Mouse (Mus musculus): Measurements from ENCODE around the gene Abcc12. TPM values are rescaled to one million over a fixed set of nuclear protein-coding genes. Genes with fewer than 3 reads are reported as not detected.

The Abcc12 gene
- total and polyA plus RNA-seq, 3 experiments = not detected

DNA sequence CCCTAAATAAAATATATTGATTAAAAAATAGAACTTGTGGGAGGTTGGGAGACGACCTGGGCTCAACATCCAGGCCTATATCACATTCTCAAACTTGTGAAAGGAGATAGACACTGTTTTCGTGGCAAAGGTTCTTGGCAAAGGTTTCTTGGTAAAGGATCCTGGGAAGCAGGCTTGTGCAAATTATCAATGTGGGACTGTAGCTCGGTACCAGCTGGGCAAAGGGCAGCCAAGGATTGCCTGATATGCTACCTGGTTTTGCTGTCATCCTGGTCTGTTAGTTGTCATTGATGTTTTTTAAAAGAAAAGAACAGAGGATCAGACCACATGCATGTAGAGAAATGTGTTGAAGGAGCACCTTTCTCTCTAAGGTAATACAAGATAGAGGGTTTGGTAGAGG lies 19.8 kb upstream of the Abcc12 start:
- TF ChIP-seq MEF2A (IDR thresholded peaks at IDR 0.05; ENCODE audit: borderline replicate concordance, low read depth, low read length) (no peak), SIN3A (IDR thresholded peaks at IDR 0.05; ENCODE audit: low read length) (no peak), MAX (IDR thresholded peaks at IDR 0.05; ENCODE audit: low read length) (no peak), ZNF384 (IDR thresholded peaks at IDR 0.05; ENCODE audit: low read depth, low read length) (no peak), NRF1 (IDR thresholded peaks at IDR 0.05; ENCODE audit: low read depth, low read length) (no peak), EP300 (IDR thresholded peaks at IDR 0.05; ENCODE audit: low read length) (no peak), UBTF (IDR thresholded peaks at IDR 0.05; ENCODE audit: low read depth, low read length) (no peak), ETS1 (conservative IDR thresholded peaks at IDR 0.05; ENCODE audit: low read depth, low read length) (no peak), CHD1 (IDR thresholded peaks at IDR 0.05; ENCODE audit: low read depth, low read length) (no peak), PAX5 (IDR thresholded peaks at IDR 0.05; ENCODE audit: low read length) (no peak), E2F4 (IDR thresholded peaks at IDR 0.05; ENCODE audit: insufficient replicate concordance, low read depth, low read length) (no peak), KAT2A (IDR thresholded peaks at IDR 0.05; ENCODE audit: insufficient replicate concordance, low read length) (no peak), JUND (conservative IDR thresholded peaks at IDR 0.05; ENCODE audit: low read depth, low read length) (no peak), MYC (IDR thresholded peaks at IDR 0.05; ENCODE audit: low read depth, low read length) (no peak)
- H3K4me1 ChIP-seq (ENCODE audit: control insufficient read depth in 1 of 2, insufficient read depth in 2 of 2) = no peaks in the 10 kb centered on the region
- no peaks in the 10 kb centered on the region for H3K9me3 ChIP-seq (replicated peaks; ENCODE audit: low read length)
- no peaks in the 10 kb centered on the region for H3K79me2 ChIP-seq (replicated peaks; ENCODE audit: control insufficient read depth, extremely low read depth, insufficient read depth, poor library complexity, severe bottlenecking)
- in situ Hi-C loops (cut with MboI; ENCODE audit: low pct_ligation_motif_present, low pct_unique_long_range_greater_than_20kb, low sequenced_read_pairs) (no loop called here), dilution Hi-C loops (cut with MboI; ENCODE audit: extremely low pct_ligation_motif_present, extremely low pct_unique_long_range_greater_than_20kb, low sequenced_read_pairs) (no loop called here)
- peaks cover 6% of the 10 kb centered on the region for H3K27me3 ChIP-seq (replicated peaks)
- no peak overlapping the region for H3K4me3 ChIP-seq (replicated peaks in 1 of 3; ENCODE audit: low read depth in 2 of 3, low read length in 2 of 3, poor library complexity in 1 of 3)
- H3K4me2 ChIP-seq (ENCODE audit: insufficient read depth, low read depth, poor library complexity, severe bottlenecking) = no peak overlapping the region
- no peaks in the 10 kb centered on the region for H3K36me3 ChIP-seq (replicated peaks in 1 of 2; ENCODE audit: control insufficient read depth in 1 of 2, insufficient read depth in 1 of 2, low read length in 1 of 2)
- no peak overlapping the region for H3K27ac ChIP-seq (ENCODE audit: insufficient read depth, low read depth)
- H3K9ac ChIP-seq (ENCODE audit: insufficient read depth, low read depth) = no peak overlapping the region
- DNase-seq (ENCODE audit: extremely low read depth) = no peak

DNA sequence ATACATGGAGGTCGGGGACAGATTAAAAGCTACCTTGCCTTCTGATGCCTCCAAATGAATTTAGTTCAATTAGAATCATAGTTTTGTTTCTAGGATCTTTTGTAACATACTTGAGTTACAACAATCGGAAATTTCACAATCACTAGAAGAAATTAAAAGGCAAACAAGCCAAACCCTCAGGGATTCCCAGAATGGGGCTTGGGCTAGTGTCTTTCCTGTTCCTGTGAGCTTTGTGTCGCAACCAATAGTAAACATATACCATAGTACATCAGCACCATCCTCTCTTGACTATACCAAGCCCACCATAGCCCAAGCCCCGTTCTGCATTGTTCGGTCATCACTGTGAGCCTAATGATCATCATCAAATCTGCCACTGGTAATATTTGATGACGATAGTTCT lies 18.8 kb upstream of the Abcc12 start:
- no peak for TF ChIP-seq PAX5 (IDR thresholded peaks at IDR 0.05; ENCODE audit: low read length)
- no peak for TF ChIP-seq SIN3A (IDR thresholded peaks at IDR 0.05; ENCODE audit: low read length)
- TF ChIP-seq POLR2A (IDR thresholded peaks at IDR 0.05; ENCODE audit: low read depth, low read length) = no peak
- TF ChIP-seq GABPA (IDR thresholded peaks at IDR 0.05; ENCODE audit: insufficient replicate concordance, low read depth, low read length) = no peak
- no peak overlapping the region for H3K27ac ChIP-seq (ENCODE audit: insufficient read depth, low read depth)
- H3K9ac ChIP-seq (ENCODE audit: insufficient read depth, low read depth) = no peak overlapping the region
- no peaks in the 10 kb centered on the region for H3K9me3 ChIP-seq (replicated peaks; ENCODE audit: low read length)
- H3K79me2 ChIP-seq (replicated peaks; ENCODE audit: control insufficient read depth, extremely low read depth, insufficient read depth, poor library complexity, severe bottlenecking) = no peaks in the 10 kb centered on the region
- peaks cover 7% of the 10 kb centered on the region for H3K27me3 ChIP-seq (replicated peaks)
- no peak overlapping the region for H3K4me3 ChIP-seq (replicated peaks in 1 of 3; ENCODE audit: low read depth in 2 of 3, low read length in 2 of 3, poor library complexity in 1 of 3)
- H3K36me3 ChIP-seq (replicated peaks in 1 of 2; ENCODE audit: control insufficient read depth in 1 of 2, insufficient read depth in 1 of 2, low read length in 1 of 2) = no peaks in the 10 kb centered on the region
- in situ Hi-C loops (cut with MboI; ENCODE audit: low pct_ligation_motif_present, low pct_unique_long_range_greater_than_20kb, low sequenced_read_pairs) (no loop called here), dilution Hi-C loops (cut with MboI; ENCODE audit: extremely low pct_ligation_motif_present, extremely low pct_unique_long_range_greater_than_20kb, low sequenced_read_pairs) (no loop called here)
- no peak overlapping the region for H3K4me2 ChIP-seq (ENCODE audit: insufficient read depth, low read depth, poor library complexity, severe bottlenecking)
- no peak for DNase-seq (ENCODE audit: extremely low read depth)
- no peaks in the 10 kb centered on the region for H3K4me1 ChIP-seq (ENCODE audit: control insufficient read depth in 1 of 2, insufficient read depth in 2 of 2)
